Mouse (Mus musculus) CD8-positive naive resting alpha-beta T cell, adult 2 months (primary cell): ENCODE measurements around the gene Arhgap25.

Source experiments
- DNase-seq, 2 experiments: peaks; one replicate each; pipeline ENCODE4 v3.0.0; 2022; ENCODE audit warnings: low read depth in 2 of 2, low spot score in 2 of 2

Arhgap25 gene

GRCm38 (mm10) chr6:87451016-87451415 lies 82.0 kb downstream of the Arhgap25 start:
- DNase-seq, result peak; percentile 8 to 19

DNA sequence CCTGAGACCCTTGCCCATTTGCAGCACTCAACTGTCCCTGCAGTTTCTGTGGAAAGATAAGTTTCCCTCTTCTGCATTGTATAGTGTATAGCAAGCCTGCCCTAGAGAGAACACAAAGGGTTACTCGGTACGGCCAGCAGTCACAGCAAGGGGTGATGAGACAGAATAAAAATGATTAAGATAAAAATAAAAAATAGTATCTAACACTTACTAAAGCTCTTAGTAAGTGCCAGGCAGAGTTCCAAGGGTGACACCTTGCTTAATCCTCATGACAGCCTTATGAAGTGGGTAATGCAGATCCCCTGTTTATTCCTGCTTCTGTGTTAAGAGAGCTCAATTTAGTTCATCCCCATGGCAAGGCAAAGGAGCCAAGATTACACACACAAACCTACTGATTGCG lies 83.5 kb downstream of the Arhgap25 start:
- DNase-seq, result no peak

DNA sequence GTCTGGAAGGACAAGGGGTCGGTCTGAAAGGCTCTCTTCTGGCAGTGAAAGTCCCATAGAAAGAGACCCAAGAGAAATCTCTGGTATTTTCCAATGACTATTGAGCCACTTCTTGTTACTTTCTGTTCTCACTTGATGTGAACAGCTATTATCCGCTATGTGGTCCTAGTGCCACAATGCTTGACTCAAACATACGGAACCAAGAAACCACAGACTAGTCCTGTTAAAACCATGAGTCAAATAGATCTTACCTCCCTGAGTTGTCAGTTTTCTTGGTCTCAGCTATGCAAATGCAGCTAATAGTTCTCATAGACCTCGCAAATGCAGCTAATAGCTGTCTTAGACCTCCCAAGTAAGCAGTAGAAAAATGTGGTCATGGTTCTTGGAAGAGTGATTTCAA lies 85.8 kb downstream of the Arhgap25 start:
- no peak for DNase-seq

- no peak for DNase-seq
These were observed 87.8 kb downstream of the Arhgap25 start for GRCm38 (mm10) chr6:87445222-87445621.

DNA sequence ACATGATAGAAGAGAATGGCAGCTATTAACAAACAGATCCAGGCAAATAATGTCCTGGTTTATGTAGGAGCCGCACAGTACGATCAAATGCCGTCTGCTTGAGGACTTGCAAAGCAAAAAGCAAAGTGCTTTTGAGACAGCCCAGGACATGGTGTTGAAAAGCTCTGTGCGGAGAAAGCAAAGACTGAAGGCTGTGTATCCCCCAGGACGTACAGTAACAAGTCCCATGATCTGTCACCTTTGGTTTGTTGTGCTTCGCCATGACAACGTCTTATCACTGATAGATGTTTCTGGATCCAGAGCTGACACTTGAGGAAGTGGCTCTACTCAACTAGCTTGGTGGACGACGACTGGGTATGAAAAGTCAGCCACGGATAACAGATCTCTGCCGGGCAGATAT lies 89.8 kb downstream of the Arhgap25 start:
- DNase-seq, result no peak

DNA sequence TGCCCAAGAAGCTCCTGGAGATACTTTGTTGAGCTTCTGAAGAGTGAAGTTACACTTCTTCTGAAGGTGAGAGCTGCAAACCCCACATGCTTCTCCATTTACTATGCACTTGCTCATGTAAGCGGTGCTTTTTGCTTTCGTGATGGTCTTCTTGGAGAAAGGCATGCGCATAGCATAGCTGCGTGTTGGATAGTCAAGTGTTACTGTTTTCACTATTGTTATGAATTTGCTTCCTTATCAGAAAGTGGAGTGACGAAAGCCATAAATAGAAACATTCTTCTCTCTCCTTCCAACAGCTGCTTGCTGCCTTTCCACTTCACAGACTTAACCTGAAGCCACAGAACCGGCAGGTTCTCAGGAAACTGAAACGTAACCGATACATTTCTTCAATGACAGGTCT lies 96.3 kb downstream of the Arhgap25 start:
- no peak for DNase-seq

- no peak for DNase-seq
These were observed 97.3 kb downstream of the Arhgap25 start for GRCm38 (mm10) chr6:87435791-87436190.

DNA sequence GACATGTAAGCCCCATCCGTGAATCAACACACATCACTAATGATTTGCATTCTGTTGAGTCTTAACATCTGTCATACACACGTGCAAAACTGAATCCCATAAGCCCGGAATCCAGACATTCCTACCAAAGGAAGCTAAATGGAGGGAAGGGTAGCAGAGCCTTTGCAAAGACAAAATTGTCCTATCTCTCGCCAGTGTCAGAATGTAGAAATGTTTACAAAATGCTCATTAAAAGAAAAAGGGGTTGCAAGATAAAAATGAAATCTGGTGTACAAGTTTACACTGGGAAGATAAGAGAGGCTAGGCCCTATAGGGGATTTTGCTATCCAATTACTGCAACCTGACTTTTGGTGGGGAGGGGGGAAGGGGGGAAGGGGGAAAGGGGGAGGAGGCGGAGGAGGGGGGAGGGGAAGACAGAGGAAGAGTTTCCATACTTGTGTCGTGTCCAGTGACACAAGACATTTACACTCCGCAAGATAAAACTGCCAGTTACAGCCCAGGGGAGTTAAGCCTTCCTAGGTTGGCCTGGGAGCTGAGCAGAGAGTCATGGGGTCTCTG lies 104.5 kb downstream of the Arhgap25 start, which contains the start of gene Bmp10:
TSS of gene Bmp10 (plus strand) at position 508 of the 558 bp plus-strand sequence.
- no peak for DNase-seq

GRCm38 (mm10) chr6:87427616-87428015 lies 105.4 kb downstream of the Arhgap25 start:
- no peak for DNase-seq

- no peak for DNase-seq
These were observed 106.1 kb downstream of the Arhgap25 start for GRCm38 (mm10) chr6:87426954-87427353.

DNA sequence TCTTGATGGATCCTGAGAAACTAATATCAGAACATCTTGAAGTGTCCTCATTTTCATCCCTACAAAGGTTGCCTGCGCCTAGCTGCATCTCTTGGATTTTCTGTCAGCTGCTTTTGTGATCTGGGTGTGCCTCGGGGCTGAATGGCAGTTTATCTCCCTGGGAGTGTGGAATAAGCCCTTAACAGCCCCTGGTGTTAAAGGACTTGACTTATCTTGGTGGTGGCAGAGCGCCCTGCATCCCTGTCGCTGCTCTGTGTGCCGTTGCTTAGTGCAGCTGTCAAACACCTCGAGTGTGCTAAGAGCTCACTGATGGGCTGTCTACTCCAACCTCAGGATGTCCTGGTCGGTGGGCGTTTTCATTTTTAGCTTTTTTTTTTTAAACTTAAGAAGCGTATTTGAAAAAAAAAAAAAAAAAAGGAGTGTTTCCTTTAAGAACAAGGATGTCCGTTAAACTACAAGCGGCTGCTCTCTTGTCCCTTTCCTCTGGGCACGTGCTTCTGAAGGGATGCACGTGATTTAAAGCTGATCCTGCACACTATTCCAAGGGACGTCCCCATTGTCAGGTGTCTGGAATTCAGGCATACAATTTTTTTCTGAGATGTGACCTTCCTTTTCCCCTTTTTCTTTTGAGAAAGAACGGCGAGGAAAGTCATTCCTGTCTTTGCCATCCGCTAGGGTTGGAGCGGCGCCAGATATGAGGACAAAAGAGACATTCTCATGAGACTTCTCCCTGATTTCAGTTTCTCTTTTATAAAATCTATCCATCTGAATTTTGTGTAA lies 108.8 kb downstream of the Arhgap25 start:
- no peak for DNase-seq

GRCm38 (mm10) chr6:87422304-87422703 lies 110.8 kb downstream of the Arhgap25 start:
- no peak for DNase-seq

GRCm38 (mm10) chr6:87412011-87412410 lies 121.0 kb downstream of the Arhgap25 start:
- no peak for DNase-seq
